31 mouse cellular contexts compared by ENCODE assay signal in the genomic region with DNA sequence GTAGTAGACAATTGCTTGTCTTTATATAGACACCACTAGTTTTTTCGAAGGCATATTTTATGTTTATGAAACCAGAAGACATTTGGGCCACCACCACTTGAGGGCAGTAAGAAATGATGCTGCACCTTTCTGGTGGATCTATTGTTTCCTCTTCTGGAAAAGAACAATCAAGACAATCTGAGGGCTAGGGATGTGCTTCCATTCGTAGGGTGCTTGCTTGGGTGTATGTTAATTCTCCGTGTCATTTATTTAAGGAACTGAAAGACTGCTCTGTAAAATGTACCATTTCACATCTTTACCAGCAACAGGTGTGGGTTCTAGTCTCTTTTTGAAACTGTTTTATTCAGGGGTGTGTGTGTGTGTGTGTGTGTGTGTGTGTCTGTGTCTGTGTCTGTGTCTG. TPM values are rescaled to one million over a fixed set of nuclear protein-coding genes. Genes with fewer than 3 reads are reported as not detected.
DNase-seq lines count a peak whose midpoint lies in the region; ATAC-seq and TF ChIP-seq lines count a peak whose summit lies in the region.
"Had no signal": no experiment of that assay in that cellular context is flagged by ENCODE, and none has a peak within 500 bp of the region (broad histone marks: within the 10 kb centered on the region; RNA-seq: fewer than 3 reads in every experiment).

No protein-coding gene starts in this region.

- WGBS in heart, adult 2 months: 66% methylated on average over 3 of the region's 3 CpGs
- 75% methylated on average over 3 of the region's 3 CpGs for WGBS in liver, postnatal 0 days (ENCODE audit: insufficient replicate concordance)

- no peak for ATAC-seq in liver, postnatal 0 days
- ATAC-seq: CD4-positive, CD25-positive, alpha-beta regulatory T cell, adult 4 months; forebrain, embryonic 15.5 days; inflammation-experienced regulatory T-cells, adult 6 months had no signal

- H3K4me1 ChIP-seq in heart, adult 2 months (ENCODE audit: control insufficient read depth, insufficient read depth, low read length): no peaks in the 10 kb centered on the region
- H3K4me1 ChIP-seq in liver, postnatal 0 days (ENCODE audit: insufficient read depth): no peaks in the 10 kb centered on the region
- H3K4me1 ChIP-seq: embryonic facial prominence, embryonic 13.5 days; forebrain, embryonic 10.5 days; forebrain, embryonic 15.5 days; heart, embryonic 12.5 days; liver, embryonic 15.5 days; lung, embryonic 15.5 days; neural tube, embryonic 13.5 days had no signal

- H3K4me3 ChIP-seq in heart, adult 2 months: no peak overlapping the region
- no peak overlapping the region for H3K4me3 ChIP-seq in liver, postnatal 0 days (ENCODE audit: low read depth, low read length)
- H3K4me3 ChIP-seq: embryonic facial prominence, embryonic 13.5 days; forebrain, embryonic 10.5 days; forebrain, embryonic 15.5 days; heart, embryonic 12.5 days; liver, embryonic 15.5 days; lung, embryonic 15.5 days; neural tube, embryonic 13.5 days had no signal

- TF ChIP-seq EP300 in heart, adult 2 months (IDR thresholded peaks at IDR 0.05; ENCODE audit: insufficient read depth, low read depth, low read length): no peak
- TF ChIP-seq EP300 in liver, postnatal 0 days (IDR thresholded peaks at IDR 0.05; ENCODE audit: low read depth): no peak

- no peaks in the 10 kb centered on the region for H3K36me3 ChIP-seq in heart, adult 2 months (ENCODE audit: control insufficient read depth, insufficient read depth, low read length)
- H3K36me3 ChIP-seq in liver, postnatal 0 days (replicated peaks; ENCODE audit: insufficient read depth, low read length): no peaks in the 10 kb centered on the region
- H3K36me3 ChIP-seq: embryonic facial prominence, embryonic 13.5 days; forebrain, embryonic 10.5 days; forebrain, embryonic 15.5 days; heart, embryonic 12.5 days; liver, embryonic 15.5 days; lung, embryonic 15.5 days; neural tube, embryonic 13.5 days had no signal

- no peak overlapping the region for H3K9ac ChIP-seq in heart, adult 2 months (ENCODE audit: low read depth, low read length)
- no peak overlapping the region for H3K9ac ChIP-seq in liver, postnatal 0 days (replicated peaks)
- H3K9ac ChIP-seq: embryonic facial prominence, embryonic 13.5 days; forebrain, embryonic 15.5 days; heart, embryonic 12.5 days; hindbrain, embryonic 14.5 days; liver, embryonic 15.5 days; lung, embryonic 15.5 days; neural tube, embryonic 13.5 days had no signal

- intact Hi-C loops in heart, adult 2 months (cut with DNase I): no loop called here
- intact Hi-C loops in heart, postnatal 10 days (cut with DNase I): no loop called here

- H3K27ac ChIP-seq in heart, adult 2 months: no peak overlapping the region
- H3K27ac ChIP-seq in liver, postnatal 0 days (ENCODE audit: low read depth): no peak overlapping the region
- H3K27ac ChIP-seq: embryonic facial prominence, embryonic 13.5 days; forebrain, embryonic 10.5 days; forebrain, embryonic 15.5 days; hindbrain, embryonic 14.5 days; liver, embryonic 15.5 days; lung, embryonic 15.5 days; neural tube, embryonic 13.5 days had no signal

- no peak for TF ChIP-seq POLR2A in heart, adult 2 months (IDR thresholded peaks at IDR 0.05; ENCODE audit: insufficient read depth, low read depth, low read length)

- peak; percentile 24; the same call in 1 of the 2 replicates for TF ChIP-seq CTCF in heart, adult 2 months (IDR thresholded peaks at IDR 0.05)
- TF ChIP-seq CTCF in liver, postnatal 0 days (IDR thresholded peaks at IDR 0.05; ENCODE audit: low read depth): peak; percentile 35

- H3K9me3 ChIP-seq in liver, postnatal 0 days (ENCODE audit: low read length): no peaks in the 10 kb centered on the region
- H3K9me3 ChIP-seq: embryonic facial prominence, embryonic 13.5 days; forebrain, embryonic 10.5 days; forebrain, embryonic 15.5 days; heart, embryonic 12.5 days; liver, embryonic 15.5 days; lung, embryonic 15.5 days; neural tube, embryonic 13.5 days had no signal

- no peaks in the 10 kb centered on the region for H3K79me2 ChIP-seq in heart, adult 2 months (replicated peaks; ENCODE audit: control insufficient read depth, insufficient read depth, low read length)

- no peak for DNase-seq in heart, adult 2 months
- no peak for DNase-seq in heart, postnatal 10 days
- no peak for DNase-seq in liver, postnatal 0 days
- DNase-seq in liver (no peak), adipocyte (ENCODE audit: low spot score) (peak; percentile 25)
- DNase-seq in urinary bladder, postnatal 25 days (ENCODE audit: low spot score): no peak
- DNase-seq in adrenal gland, postnatal 36 days: no peak
- DNase-seq: adrenal gland, postnatal 10 days; cerebellum, adult 11-12 months; cerebellum, adult 9-11 months; embryo, embryonic 11 days; gastrocnemius, postnatal 36 days; heart, adult 18-20 months; kidney, adult 2 months; kidney, postnatal 10 days had no signal

- no peak overlapping the region for H3K4me2 ChIP-seq in liver, postnatal 0 days (ENCODE audit: low read depth, low read length)
- H3K4me2 ChIP-seq: embryonic facial prominence, embryonic 13.5 days; forebrain, embryonic 15.5 days; heart, embryonic 12.5 days; hindbrain, embryonic 14.5 days; liver, embryonic 15.5 days; lung, embryonic 15.5 days; midbrain, embryonic 11.5 days; neural tube, embryonic 13.5 days had no signal

- H3K27me3 ChIP-seq in heart, adult 2 months (ENCODE audit: control insufficient read depth, insufficient read depth, low read length): no peaks in the 10 kb centered on the region; the same call in 1 of the 2 replicates
- no peaks in the 10 kb centered on the region for H3K27me3 ChIP-seq in liver, postnatal 0 days (ENCODE audit: insufficient read depth, low read length)
- H3K27me3 ChIP-seq: embryonic facial prominence, embryonic 13.5 days; forebrain, embryonic 15.5 days; heart, embryonic 12.5 days; liver, embryonic 15.5 days; lung, embryonic 15.5 days; neural tube, embryonic 13.5 days had no signal

RNA-seq across cellular contexts. Expression of gene Eps15, which starts 11.2 kb away (rescaled TPM):
- total RNA-seq in heart, adult 2 months (2021): 10 to 100 TPM; 43.1 to 46.8 TPM
- polyA plus RNA-seq in heart, adult 2 months (2012; rRNA removed): 9.9 and 19.3 TPM in 2 replicates
- 10 to 100 TPM; 51.5 to 54.9 TPM for total RNA-seq in heart, postnatal 10 days (2021)
- polyA plus RNA-seq in liver, postnatal 0 days (2015; fragmentation: Nextera tagmentation; extraction: Ambion mirVana): 20.0 and 21.2 TPM in 2 replicates
- total RNA-seq in adrenal gland, postnatal 36 days (2021): 10 to 100 TPM; 75.6 to 91.0 TPM

RNA-seq across cellular contexts. Expression of gene Calr4, which starts 34.6 kb away (rescaled TPM):
- total RNA-seq in heart, adult 2 months (2021): not detected
- polyA plus RNA-seq in heart, adult 2 months (2012; rRNA removed): 0.15 TPM in 1 of 2 replicates, not detected in the other
- total RNA-seq in heart, postnatal 10 days (2021): under 1 TPM in 1 of 2 experiments, not detected in 1; 0.22 TPM
- polyA plus RNA-seq in liver, postnatal 0 days (2015; fragmentation: Nextera tagmentation; extraction: Ambion mirVana): not detected in 2 replicates
- 1 to 10 TPM in 1 of 2 experiments, under 1 TPM in 1; 0.79 to 1.1 TPM for total RNA-seq in adrenal gland, postnatal 36 days (2021)
- total RNA-seq: gastrocnemius, adult 18-20 months; gastrocnemius, postnatal 36 days; heart, adult 18-20 months; hematopoietic stem cell, adult 5-6 weeks; liver, adult 2 months had no signal
- polyA plus RNA-seq: CD4-positive, CD25-positive, alpha-beta regulatory T cell, adult 4 months; heart, postnatal 0 days; inflammation-experienced regulatory T-cells, adult 6 months; kidney, adult 2 months; limb, embryonic 11.5 days; liver, adult 2 months; liver, embryonic 15.5 days; lung, embryonic 15.5 days had no signal
